Mouse (Mus musculus): Measurements from ENCODE around the gene Magoh. TPM values are rescaled to one million over a fixed set of nuclear protein-coding genes. Genes with fewer than 3 reads are reported as not detected.

Gene Magoh
- polyA plus RNA-seq (2012; ENCODE audit: insufficient read depth, insufficient read length, missing spikeins) = 77.1 and 95.2 TPM in 2 replicates

DNA sequence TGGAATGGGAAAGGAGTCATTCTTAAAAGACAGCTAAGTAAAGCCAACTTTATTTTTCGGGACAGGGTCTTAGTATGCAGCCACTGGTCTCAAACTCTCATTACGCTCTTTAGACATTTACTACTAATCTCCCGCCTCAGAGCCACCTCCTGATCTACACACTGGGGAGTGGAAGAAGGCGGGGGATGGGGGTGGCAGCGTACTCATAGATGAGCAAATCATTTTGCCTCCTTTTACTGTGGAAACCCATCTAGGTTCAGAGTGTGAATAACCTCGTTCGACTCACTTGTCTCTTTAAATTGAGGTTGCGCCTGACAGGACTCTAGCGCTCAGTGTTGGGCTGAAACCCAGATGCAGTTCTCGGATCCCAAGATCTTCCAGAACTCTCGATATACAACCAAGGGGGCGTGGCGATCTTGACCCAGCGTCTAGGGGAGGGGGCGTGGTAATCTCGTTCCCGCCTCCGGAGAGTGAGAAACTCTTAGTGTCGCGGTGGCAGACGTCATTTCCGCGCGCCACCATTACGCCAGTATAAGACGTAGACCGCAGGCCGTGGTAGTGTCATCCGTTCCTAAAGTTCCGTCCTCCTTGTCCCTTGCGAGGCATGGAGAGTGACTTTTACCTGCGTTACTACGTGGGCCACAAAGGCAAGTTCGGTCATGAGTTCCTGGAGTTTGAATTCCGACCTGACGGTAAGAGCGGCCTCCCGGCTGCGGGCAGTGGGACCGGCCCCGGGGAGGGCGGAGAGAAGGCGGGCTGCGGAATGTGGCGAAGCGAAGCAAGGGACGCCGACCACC is at the start of gene Magoh:
Magoh (plus strand) TSS at position 502 of the 797 bp plus-strand sequence.
- Histone ChIP-seq H3K27ac (replicated peaks; ENCODE audit: low read depth, low read length) (peak within 1 kb of the TSS; percentile 78), H3K4me3 (ENCODE audit: insufficient read depth, low read depth, low read length) (peak within 1 kb of the TSS; percentile 84), H3K4me1 (ENCODE audit: control insufficient read depth, insufficient read depth, insufficient read length, low read length) (peaks cover 2% of the 10 kb centered on the region; the same call in 1 of the 2 replicates)

DNA sequence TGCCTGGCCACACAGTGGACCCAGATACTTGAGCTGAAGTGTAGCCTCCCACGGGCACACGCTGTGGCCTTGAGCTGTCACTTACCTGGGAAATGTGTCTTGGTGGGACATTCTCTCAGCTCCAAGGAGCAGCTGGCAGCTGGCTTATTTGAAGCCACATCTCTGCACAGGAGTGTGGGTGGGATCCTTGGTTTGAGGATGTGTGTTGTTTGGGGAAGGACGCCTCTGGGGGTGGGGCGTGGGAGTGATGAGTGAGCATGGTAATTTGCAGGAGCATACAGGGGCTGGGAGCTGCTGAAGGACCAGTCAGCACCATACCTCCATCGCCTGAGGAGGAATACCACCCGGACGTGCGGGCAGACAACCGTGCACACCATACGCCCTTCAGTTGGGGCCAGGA is 49.4 kb upstream of the Magoh start:
- H3K4me1 ChIP-seq (ENCODE audit: control insufficient read depth, insufficient read depth, insufficient read length, low read length) = no peaks in the 10 kb centered on the region
- H3K4me3 ChIP-seq (ENCODE audit: insufficient read depth, low read depth, low read length) = no peak overlapping the region
- no peak overlapping the region for H3K27ac ChIP-seq (replicated peaks; ENCODE audit: low read depth, low read length)

DNA sequence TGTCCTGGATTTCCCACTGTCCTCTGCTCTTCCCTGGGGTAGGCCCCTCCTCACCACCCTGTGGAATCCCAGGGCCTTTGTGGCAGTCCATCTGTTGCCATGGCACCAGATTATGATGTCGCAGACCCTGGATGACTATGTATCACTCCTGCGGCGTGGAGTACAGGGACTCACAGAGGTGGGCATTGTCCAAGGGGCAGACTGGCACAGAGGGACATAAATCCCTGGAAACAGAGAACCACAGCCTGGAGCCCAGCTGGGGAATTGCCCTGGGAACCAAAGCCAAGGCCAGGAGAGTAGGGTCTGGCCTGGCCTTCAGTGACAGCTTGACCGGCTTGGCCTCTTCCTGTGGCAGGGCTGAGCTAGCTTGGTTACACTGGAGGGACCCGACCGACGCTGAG is 48.7 kb upstream of the Magoh start:
- H3K4me1 ChIP-seq (ENCODE audit: control insufficient read depth, insufficient read depth, insufficient read length, low read length) = no peaks in the 10 kb centered on the region

DNA sequence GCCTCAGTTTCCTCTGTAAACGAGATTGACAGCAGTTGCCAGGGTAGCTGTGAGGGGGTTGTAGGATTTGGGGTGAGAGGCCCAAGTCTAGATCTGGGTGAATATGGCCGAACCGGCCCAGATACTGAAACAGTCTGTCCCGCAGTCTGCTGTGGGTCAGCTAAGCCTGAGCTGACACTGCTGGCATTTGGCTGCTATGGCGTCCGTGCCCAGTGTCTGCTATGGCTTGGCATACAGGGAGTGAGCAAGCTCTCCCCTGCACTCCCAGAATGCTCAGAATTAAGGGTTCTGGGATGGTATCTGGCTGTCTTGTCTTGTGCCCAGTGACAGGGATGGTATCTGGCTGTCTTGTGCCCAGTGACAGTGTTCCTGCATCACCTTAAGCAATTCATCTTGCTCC is 47.9 kb upstream of the Magoh start:
- no peak overlapping the region for H3K4me3 ChIP-seq (ENCODE audit: insufficient read depth, low read depth, low read length)
- H3K27ac ChIP-seq (replicated peaks; ENCODE audit: low read depth, low read length) = no peak overlapping the region
- no peaks in the 10 kb centered on the region for H3K4me1 ChIP-seq (ENCODE audit: control insufficient read depth, insufficient read depth, insufficient read length, low read length)

More for the DNA sequence above, 48.7 kb upstream of the Magoh start:
- H3K4me3 ChIP-seq (ENCODE audit: insufficient read depth, low read depth, low read length) = no peak overlapping the region
- no peak overlapping the region for H3K27ac ChIP-seq (replicated peaks; ENCODE audit: low read depth, low read length)

DNA sequence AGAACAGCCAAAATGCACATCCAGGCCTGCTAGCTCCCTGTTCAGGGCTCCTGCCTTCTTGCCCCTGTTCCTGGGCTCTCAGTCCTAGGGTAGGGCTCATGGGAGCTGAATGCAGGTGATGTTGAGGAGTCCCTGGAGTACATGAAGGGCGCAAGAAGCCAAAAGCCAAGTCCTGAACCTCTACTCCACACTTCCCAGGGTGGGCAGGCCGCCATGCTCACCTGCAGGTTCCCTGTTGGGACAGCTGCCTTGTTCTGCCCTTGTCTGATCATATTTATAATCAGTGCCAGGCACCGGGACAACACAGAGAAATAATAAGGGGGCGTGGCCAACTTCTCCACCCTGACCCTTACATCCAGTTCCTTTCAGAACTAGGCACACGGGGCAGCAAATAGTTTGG is 46.0 kb upstream of the Magoh start:
- Histone ChIP-seq H3K4me3 (ENCODE audit: insufficient read depth, low read depth, low read length) (no peak overlapping the region), H3K4me1 (ENCODE audit: control insufficient read depth, insufficient read depth, insufficient read length, low read length) (no peaks in the 10 kb centered on the region), H3K27ac (replicated peaks; ENCODE audit: low read depth, low read length) (no peak overlapping the region)

DNA sequence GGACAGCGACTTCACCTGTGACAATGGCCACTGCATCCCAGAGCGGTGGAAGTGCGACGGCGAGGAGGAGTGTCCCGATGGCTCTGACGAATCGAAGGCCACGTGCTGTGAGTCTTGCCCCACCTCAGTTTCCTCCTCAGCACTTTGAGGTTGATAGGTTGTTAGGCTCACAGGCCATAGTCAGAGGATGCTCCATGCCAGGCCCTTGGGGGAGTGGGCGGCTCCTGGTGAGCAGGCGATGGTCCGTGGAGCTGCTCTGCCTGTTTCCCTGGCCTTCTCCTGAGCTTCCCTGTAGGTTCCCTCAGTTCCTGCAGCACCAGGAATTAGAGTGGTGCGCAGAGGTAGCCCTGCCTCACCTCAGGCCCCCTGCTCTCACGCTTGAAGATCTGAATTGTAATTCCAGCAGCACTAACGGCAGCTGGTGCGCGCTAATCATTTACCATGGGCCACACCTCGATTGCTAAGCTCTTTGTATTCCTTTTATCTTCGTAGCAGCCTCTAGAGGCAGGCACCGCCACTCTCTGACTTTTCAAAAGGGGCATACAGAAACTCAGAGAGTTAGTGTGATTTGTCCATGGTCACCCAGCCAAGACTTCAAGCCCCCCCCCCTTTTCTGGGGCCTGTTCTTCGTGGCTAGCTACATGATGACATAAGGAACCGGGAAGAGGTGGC is 44.8 kb upstream of the Magoh start:
- Histone ChIP-seq H3K4me3 (ENCODE audit: insufficient read depth, low read depth, low read length) (no peak overlapping the region), H3K27ac (replicated peaks; ENCODE audit: low read depth, low read length) (no peak overlapping the region), H3K4me1 (ENCODE audit: control insufficient read depth, insufficient read depth, insufficient read length, low read length) (no peaks in the 10 kb centered on the region)

DNA sequence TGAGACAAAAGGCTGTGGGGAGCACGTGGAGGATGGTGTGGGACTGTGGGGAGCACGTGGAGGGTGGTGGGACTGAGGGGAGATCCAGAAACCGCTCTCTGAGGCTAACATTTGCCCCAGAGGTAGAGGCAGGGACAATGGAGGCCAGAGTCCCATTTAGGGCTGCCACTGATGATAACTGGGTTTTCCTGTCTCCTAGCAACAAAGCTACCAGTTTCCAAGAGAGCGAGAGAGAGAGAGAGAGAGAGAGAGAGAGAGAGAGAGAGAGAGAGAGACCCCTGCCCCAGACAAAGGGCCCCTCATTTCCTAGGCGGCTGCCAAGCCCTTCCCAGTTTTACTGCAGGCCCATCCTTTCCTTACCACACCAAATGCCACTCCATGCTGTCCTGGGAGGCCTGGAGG is 44.0 kb upstream of the Magoh start:
- no peak overlapping the region for H3K27ac ChIP-seq (replicated peaks; ENCODE audit: low read depth, low read length)
- H3K4me1 ChIP-seq (ENCODE audit: control insufficient read depth, insufficient read depth, insufficient read length, low read length) = no peaks in the 10 kb centered on the region
- H3K4me3 ChIP-seq (ENCODE audit: insufficient read depth, low read depth, low read length) = no peak overlapping the region

DNA sequence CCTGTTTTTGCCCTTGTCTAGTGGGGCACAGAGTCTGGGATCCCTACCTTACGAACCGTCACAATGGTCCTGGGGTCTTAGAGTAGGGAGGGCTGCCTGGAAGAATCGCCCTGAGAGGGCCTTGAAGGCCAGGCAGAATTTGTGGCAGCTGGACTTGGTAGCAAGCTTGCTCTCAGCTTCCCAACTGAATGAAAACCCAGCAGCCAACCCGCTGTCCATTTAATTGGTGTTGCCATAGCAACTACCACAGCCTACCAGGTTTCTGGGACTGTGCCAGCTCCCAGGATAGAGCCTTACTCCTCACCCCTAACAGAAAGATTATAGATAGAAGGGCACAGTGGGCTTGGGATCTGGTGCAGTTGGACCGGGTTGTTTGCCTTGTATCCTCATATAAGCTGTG is 42.8 kb upstream of the Magoh start:
- no peaks in the 10 kb centered on the region for H3K4me1 ChIP-seq (ENCODE audit: control insufficient read depth, insufficient read depth, insufficient read length, low read length)
- H3K4me3 ChIP-seq (ENCODE audit: insufficient read depth, low read depth, low read length) = no peak overlapping the region
- H3K27ac ChIP-seq (replicated peaks; ENCODE audit: low read depth, low read length) = no peak overlapping the region

DNA sequence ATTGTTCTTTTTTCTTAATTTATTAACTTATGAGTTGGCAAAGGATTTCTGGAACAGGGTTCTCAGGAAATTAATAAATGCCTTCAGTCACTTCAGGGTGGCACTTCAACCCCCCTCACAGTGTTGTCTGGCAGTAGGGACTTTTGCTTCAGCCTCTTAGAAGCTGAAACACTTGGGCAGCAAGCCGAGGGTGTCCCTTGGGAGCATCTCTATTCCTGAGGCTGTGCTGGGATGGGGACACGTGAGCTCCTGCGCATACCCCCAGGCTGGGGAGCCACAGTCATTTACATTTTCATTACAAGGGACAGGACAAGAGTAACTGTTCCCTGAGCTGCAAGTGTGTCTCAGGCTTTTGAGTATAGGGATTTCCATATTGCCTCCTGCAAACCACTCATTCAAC is 41.6 kb upstream of the Magoh start:
- Histone ChIP-seq H3K27ac (replicated peaks; ENCODE audit: low read depth, low read length) (no peak overlapping the region), H3K4me1 (ENCODE audit: control insufficient read depth, insufficient read depth, insufficient read length, low read length) (no peaks in the 10 kb centered on the region), H3K4me3 (ENCODE audit: insufficient read depth, low read depth, low read length) (no peak overlapping the region)

DNA sequence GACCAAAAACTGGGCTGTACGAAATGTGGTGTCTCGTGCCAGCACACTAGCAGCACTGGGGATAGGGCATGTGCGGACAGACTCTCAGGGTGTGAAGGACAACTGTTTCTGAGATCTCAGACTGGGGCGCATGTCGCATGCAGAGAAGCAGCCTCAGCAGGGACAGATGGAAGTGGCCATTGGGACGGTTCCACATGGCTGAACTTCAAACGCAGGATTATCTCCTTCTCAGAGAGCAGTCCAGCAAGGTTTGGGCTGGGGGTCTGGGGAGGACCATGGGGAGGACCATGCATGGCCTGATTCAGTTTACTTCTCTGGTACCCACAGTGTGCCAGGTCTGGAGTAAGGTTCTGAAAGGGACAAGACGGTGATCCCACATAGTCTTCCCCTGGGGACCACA is 35.9 kb upstream of the Magoh start:
- Histone ChIP-seq H3K4me3 (ENCODE audit: insufficient read depth, low read depth, low read length) (no peak overlapping the region), H3K27ac (replicated peaks; ENCODE audit: low read depth, low read length) (no peak overlapping the region), H3K4me1 (ENCODE audit: control insufficient read depth, insufficient read depth, insufficient read length, low read length) (peaks cover 3% of the 10 kb centered on the region; the same call in 1 of the 2 replicates)

DNA sequence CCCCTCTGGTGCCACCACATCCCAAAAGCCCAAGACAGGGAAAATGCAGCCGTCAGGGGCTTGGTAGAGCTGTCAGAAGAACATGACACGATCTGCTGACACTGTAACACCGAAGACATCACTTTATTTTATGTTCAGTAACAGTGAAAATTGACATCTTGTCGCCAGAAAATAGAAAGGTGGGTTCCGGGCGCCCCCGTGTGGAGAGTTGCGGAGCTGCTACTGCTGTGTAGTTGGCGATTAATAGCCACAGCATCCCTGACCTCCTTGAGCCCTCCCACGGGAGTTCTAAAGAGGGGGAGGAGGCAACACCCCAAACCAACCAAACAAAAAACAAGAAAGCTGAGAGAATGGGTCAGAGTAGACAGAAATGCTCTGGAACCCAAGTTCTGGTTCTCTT is 34.6 kb upstream of the Magoh start:
- Histone ChIP-seq H3K27ac (replicated peaks; ENCODE audit: low read depth, low read length) (no peak overlapping the region), H3K4me1 (ENCODE audit: control insufficient read depth, insufficient read depth, insufficient read length, low read length) (peaks cover 3% of the 10 kb centered on the region; the same call in 1 of the 2 replicates), H3K4me3 (ENCODE audit: insufficient read depth, low read depth, low read length) (no peak overlapping the region)

DNA sequence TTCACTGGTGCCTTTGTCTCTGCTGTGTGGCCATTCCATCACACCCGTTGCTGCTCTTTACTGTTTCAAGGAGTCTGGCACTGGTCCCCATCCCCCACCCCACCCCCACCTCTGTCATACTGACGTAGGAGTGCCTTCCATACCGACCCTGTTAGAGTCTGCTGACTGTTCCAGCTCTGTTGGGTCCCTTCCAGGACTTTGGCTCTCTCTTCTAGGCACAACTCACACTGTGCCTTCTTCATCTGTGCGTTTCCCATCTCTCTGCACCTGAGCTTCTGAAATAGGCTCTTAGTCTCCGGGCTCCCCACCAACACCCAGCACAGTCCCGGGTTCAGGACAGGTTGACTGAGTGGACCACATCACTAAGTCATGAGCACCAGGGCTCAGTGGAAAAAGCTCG is 32.8 kb upstream of the Magoh start:
- peaks cover 3% of the 10 kb centered on the region; the same call in 1 of the 2 replicates for H3K4me1 ChIP-seq (ENCODE audit: control insufficient read depth, insufficient read depth, insufficient read length, low read length)
- no peak overlapping the region for H3K4me3 ChIP-seq (ENCODE audit: insufficient read depth, low read depth, low read length)
- H3K27ac ChIP-seq (replicated peaks; ENCODE audit: low read depth, low read length) = no peak overlapping the region

DNA sequence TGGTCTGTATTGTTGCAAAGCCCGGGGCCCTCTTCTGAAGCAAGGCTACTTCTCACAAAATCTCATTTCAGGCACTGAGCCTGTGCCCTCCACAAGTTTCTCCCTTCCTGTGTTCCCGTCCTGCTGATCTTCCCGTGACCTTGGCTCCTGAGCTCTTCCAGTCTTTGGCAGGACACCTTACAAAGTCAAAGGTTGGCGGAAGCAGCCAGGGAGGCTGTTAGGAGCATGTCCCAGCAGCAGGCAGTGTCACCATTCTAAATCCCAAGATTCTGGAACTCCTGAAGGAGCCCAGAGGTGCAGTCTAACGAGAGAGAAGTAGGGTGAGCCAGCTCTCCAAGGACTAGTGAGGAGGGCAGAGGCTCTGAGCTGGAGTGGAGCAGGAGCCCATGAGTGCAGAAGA is 31.0 kb upstream of the Magoh start:
- H3K4me3 ChIP-seq (ENCODE audit: insufficient read depth, low read depth, low read length) = no peak overlapping the region
- peak overlapping the region; percentile 74 for H3K27ac ChIP-seq (replicated peaks; ENCODE audit: low read depth, low read length)
- H3K4me1 ChIP-seq (ENCODE audit: control insufficient read depth, insufficient read depth, insufficient read length, low read length) = peaks cover 3% of the 10 kb centered on the region; the same call in 1 of the 2 replicates

DNA sequence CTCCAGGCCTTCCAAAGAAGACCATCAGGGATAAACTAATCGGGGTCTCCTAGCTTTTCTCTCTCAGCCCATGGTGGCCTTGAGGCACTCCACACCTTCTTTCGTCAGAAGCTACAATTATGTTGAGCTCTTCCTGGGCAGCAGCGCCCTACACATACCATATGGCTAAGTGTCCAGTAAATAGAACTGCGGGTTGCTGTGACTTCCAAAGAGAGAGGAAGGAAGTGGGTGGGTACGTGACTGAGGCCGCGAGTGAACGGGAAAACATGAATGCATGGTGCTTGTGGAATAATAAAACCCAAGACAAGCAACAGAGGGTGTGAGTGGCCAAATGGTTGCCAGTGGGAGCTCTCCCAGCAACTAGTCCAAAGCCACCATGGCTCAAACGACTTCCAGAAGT is 29.9 kb upstream of the Magoh start:
- Histone ChIP-seq H3K27ac (replicated peaks; ENCODE audit: low read depth, low read length) (no peak overlapping the region), H3K4me3 (ENCODE audit: insufficient read depth, low read depth, low read length) (no peak overlapping the region), H3K4me1 (ENCODE audit: control insufficient read depth, insufficient read depth, insufficient read length, low read length) (peaks cover 3% of the 10 kb centered on the region; the same call in 1 of the 2 replicates)

DNA sequence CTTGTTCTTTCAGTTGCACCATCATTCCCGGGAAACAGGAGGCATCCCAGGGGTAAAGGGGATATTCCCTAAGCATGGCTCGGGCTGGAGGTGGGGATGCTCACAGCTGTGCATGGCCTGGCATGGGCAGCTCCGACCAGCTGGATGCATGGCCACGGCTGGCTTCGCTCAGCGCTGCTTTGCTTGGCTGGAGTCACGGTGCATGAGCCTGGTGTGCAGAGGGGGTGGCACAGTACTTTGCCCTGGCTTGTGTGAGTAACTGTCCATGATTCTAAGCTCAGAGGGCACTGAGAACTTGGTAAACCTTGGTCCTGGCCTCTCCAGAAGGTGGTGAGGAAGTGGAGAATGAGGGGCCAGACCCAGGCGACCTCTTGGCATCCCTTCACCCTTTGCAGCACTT is 29.5 kb upstream of the Magoh start:
- Histone ChIP-seq H3K27ac (replicated peaks; ENCODE audit: low read depth, low read length) (no peak overlapping the region), H3K4me1 (ENCODE audit: control insufficient read depth, insufficient read depth, insufficient read length, low read length) (peaks cover 3% of the 10 kb centered on the region; the same call in 1 of the 2 replicates)

DNA sequence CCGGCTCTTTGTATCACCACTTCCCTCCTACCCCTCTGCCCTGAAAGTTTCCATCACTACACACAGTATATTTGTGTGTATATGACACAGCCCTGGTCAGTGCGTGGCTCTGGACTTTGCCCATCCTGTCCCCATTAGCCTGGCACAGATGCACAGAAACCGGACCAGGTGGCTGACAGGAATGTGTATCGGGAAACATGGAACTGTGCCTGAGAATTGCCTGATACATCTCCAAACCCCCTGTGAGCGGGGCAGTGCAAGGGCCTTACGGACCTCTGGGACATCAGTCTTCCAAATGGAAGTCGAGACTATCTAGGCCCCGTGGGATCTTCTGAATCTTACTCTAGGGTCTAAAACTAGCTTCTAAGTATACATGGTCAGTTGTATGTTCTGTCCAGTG is 26.2 kb upstream of the Magoh start:
- no peak overlapping the region for H3K27ac ChIP-seq (replicated peaks; ENCODE audit: low read depth, low read length)
- H3K4me1 ChIP-seq (ENCODE audit: control insufficient read depth, insufficient read depth, insufficient read length, low read length) = no peaks in the 10 kb centered on the region
- no peak overlapping the region for H3K4me3 ChIP-seq (ENCODE audit: insufficient read depth, low read depth, low read length)

More for the DNA sequence above, 29.5 kb upstream of the Magoh start:
- no peak overlapping the region for H3K4me3 ChIP-seq (ENCODE audit: insufficient read depth, low read depth, low read length)
